Mouse (Mus musculus): ENCODE measurements around the gene Ap1b1.
A peak's percentile ranks its signal among the peaks of the same experiment; 100 is the strongest.

Gene Ap1b1

DNA sequence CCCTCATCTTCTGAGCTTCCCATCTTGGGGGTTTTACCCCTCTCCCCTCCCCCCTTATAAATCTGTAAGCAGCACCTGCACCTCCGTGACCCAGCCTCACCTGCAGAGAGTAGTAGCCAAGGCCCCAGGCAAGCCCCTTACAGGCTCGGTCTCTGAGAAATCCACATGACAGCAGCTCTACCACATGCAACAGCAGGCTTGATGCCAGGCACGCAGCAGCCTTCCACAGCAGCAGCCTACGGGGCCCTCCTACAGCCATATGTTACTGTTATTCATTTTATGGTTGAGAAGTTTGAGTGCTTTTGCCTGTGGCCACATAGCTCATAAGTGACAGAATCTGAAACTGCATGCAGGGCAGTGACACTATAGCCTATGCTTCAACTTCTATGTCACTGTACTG lies 48.8 kb downstream of the Ap1b1 start:
- no peak for DNase-seq (ENCODE audit: low read depth)

DNA sequence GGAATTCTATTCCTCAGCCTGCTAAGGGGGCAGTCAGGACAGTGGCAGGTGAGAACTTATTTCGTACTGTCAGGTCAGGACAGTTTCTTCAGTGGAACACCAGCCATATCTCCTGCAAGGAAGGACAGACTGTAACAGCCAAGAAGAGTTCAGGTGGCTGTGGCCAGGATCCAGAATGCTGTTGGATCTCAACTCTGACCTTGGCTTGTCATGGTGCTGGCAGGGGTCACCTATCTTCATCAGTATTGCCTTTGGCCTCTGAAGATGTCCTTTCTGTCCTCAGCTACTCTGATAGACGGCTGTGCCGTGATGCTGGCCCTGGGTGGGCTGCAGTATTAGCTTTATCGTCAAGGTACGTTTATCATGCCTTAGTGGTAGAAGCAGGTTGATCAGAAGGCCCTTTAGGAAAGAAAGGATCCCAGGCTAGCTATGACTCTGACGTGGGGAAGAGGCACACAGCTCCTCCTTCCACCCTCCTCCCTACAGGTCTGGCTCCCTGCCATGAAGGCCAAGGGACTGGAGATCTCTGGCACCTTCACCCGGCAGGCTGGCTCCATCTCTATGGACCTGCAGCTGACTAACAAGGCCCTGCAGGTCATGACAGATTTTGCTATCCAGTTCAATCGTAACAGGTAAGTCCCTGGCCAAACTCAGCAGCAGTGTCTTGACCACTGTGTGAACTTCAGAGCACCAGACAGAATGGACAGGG lies 50.7 kb downstream of the Ap1b1 start:
- DNase-seq (ENCODE audit: low read depth) = no peak

DNA sequence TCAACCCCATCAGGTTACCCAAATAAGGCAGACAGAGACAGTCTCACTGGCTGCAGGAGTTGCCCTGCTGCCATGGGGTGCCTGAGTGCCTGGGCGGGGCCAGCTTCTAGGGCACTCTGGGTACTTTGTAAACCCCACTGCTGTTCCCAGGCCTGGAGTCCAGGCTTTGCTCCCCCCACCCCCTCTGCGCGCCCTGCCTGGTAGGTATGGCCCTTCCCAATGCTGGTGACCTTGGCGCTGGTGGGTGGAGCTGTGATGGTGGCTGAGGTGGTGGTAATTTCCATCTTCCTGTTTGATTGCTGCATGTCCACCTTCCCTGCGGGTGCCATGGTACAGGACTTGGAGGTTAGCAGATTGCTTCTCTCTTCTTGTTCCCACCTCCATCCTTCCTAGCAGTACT lies 54.0 kb downstream of the Ap1b1 start:
- no peak for DNase-seq (ENCODE audit: low read depth)

DNA sequence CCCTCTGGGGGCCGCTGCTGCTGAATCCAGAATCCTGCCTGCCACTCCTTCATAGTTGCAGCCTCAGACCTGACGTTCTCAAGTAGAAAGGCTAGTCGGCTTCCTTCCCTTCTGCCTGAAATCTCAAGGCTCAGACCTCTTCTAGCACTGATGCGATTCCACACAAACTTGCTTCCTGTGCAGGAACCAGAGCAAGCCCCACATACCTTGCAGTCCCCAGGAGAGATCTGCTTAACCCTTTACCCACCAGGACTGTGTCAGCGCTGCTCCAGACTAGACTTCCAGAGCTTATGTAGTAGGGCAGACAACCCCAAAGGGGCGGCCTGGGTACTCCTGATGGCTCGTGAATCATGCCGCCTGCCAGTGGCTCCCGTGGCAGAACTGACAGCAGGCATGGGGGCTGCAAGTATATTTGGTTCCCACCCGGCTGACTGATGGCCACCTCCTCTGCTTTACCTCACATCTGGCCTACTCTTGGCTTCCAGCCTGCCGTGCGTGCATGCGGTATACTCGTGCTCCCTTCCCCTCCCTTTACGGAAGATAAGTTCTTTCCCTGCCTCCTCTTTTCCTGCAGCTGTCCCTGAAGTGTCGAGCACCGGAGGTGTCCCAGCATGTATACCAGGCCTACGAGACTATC lies 54.6 kb downstream of the Ap1b1 start:
- no peak for DNase-seq (ENCODE audit: low read depth)

DNA sequence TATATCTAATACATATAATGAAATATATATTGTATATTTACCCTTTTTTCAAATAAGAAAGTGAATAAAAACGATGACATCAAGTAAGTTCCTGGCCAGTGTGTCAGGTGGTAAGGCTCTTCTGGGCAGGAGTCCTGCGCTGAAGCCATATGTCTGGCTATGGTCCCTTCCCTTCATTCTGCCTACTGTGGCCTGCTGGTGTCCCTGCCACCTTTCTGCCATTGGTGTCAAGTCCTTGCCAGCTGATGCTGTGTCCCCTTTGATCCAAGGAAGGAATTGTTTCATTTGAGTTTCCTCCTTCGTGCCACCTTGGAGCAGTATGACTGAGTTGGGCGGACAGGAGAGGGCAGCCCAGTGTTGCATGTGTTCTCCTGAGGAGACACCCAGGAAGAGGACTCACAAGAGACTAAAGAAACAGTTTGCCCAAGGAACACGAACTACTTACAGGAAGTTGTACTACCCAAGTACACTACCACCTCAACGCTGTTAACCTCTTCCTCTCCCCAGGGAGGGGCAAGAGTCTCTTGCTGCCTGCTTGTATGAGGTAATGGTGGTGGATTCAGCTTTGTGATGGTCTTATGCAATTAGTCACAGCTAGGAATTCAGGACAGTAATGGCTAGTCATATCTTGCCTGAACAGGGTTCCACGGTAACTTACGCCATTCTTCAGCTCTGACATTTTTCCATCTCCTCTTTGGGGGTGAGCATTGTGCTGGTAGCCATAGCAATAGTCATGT lies 56.2 kb downstream of the Ap1b1 start:
- DNase-seq (ENCODE audit: low read depth) = no peak

DNA sequence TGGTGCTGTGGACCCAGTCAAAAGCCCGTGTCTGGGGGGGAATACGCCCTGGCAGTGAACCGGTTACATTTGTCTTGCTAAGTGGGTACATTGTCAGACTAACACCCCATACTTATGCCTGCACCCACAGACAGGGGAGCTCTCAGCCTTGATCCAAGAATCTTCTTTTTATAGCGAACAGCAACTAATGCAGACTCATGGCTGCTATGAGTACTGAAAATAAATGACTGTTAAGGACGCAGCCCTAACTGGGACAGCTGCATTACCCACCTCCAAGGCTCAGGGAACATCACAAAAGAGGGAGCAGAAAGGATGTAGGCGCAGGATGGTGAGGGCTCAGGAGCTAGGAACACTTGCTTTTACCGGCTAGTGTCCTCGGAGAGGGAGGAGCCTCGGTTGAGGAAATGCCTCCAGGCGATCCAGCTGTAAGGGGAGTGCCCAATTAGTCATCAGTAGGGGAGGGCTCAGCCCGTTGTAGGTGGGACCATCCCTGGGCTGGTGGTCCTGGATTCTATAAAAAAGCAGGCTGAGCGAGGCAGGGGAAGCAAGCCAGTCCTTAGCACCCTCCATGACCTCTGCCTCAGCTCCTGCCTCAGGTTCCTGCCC lies 59.8 kb downstream of the Ap1b1 start:
- DNase-seq (ENCODE audit: low read depth) = no peak

DNA sequence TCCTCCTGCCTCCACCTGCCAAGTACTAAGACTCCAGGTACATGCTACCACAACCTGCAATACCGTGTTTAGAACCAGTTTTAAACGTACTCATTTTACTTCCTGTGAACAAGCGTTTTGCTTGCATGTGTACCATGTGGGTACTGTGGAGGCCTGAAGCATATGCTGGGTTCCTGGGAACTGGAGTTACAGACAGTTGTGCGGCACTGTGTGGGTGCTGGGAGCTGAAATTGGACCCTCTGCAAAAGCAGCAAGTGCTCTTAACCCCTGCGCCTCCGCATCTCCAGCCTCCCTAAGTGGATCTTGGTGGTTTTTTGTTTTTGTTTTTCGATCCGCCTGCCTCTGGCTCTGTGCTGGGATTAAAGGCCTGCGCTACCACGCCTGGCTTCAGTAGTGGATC lies 65.0 kb downstream of the Ap1b1 start:
- DNase-seq (ENCODE audit: low read depth) = no peak

DNA sequence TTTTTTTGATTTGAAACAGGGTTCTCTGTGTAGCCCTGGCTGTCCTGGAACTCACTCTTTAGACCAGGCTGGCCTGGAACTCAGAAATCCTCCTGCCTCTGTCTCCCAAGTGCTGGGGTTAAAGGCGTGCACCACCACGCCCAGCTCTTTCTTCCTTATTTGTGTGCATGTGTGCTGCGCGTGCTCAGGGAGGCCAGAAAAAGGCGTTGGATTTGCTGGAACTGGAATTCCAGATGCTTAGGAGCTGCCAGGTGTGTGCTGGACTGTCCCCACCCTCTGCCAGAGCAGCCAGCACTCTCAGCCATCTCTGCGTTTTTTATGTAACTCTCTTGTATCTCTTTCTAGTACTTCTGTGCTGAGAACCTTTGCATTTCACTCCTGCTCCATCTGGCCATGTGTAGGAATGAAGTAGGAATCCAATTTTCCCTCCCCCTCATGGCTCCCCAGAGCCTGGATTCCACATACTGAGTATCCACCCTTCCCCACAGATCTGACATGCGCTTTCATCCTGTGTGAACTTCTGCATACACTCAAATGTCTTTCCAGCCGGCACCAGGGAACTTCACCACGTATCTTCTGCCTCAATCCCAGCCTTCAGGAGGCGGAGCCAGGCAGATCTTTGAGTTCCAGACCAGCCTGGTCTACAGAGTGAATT lies 65.7 kb downstream of the Ap1b1 start:
- no peak for DNase-seq (ENCODE audit: low read depth)

DNA sequence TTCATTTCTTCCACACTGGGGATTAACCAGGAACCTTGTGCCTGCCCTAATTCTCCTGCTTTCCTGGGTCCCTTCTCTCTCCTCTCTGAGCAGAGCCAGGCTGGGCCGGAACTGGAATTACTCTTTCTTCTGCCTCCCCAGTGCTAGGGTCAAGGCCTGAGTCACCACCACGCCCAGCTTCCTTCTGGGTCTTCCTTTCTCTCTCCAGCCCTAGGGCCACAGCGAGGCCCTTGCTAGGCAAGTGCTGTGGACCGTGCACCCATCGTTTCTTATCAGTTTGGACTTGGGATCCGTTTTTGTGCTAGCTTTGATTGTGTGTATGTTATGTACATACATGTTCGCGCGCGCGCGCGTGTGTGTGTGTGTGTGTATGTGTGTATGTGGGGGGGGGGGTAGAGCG lies 67.5 kb downstream of the Ap1b1 start:
- no peak for DNase-seq (ENCODE audit: low read depth)

DNA sequence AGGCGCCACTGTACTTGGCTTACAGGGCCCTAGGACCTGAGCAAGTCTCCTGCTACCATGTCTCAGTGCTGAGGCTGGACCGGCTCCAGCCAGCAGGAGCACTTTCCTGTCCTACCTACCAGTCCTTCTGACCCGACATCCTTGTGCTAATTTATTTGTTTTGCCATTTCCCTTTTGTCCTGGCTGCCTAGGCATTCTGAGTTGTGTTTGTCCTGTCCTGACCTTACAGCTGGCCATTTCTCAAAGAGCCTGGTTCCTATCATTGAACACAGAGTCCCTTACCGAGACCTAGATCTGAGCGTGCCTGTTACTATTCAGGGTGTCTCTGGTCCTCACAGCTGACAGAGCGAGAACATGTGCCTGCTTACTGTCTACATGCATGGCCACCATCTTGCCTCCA lies 68.2 kb downstream of the Ap1b1 start:
- no peak for DNase-seq (ENCODE audit: low read depth)

DNA sequence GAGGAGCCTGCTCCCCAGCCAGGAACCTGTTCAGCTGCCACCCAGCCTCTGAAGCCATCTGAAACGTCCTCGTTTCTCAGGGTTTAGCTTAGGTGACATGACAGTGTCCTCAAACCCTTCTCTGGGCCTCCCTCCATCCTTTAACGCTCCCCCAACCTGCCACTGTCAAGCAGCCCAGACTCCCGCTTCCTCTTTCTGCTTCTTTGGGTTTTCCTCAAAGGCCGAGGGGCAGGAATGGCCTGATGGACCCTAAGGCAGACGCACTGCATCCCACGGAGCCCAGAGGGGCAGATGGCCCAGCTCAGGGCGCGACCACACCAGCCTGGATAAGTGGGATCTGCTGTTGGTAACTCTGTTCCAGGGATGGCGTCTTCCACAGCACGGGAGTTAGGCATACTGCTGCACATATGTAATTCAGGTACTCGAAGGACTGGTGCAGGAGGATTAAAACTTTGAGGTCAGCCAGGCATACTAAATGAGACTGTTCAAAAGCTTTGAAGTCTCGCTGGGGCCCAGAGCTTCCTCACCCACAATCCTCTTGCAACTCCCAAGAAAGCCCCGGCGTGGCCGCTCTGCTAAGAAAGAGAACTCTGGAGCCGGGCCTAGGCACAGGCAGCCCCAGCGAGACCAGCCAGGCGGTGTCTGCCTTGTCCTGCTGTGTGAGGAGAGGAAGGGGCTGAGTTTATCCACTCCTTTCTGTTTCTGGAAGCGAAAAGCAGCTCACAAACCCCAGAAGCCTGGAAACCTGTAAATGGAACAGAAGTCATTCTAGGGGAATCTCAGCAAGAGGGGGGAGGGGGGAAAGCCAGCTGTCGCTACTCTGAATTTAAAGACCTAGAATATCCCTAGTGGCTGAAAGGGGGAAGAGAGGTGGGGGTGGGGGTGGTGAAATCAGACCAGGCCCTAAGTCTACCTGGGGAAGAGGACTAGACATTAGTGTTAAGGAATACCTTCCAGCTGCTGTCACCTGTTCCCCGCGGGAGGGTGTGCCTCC lies 69.6 kb downstream of the Ap1b1 start:
- no peak for DNase-seq (ENCODE audit: low read depth)

DNA sequence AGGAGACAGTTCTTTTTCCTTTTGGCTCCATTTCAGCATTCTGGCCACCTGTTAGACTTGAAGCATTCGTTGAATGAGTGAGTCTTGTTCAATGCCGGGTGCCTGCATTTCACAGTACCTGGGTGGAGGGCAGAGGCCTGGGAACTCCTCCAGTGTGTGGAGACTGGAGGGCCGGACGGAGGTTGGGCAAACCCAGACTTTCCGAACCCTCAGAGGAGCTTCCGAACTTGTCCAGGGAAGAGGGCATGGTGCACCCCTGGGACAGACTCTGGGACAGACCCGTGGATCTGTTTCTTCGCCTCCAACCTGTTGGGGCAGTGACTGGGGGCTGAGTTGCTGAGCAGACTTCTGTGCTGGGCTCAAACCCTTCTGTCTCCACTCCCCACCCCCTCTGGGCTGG lies 70.4 kb downstream of the Ap1b1 start:
- no peak for DNase-seq (ENCODE audit: low read depth)

DNA sequence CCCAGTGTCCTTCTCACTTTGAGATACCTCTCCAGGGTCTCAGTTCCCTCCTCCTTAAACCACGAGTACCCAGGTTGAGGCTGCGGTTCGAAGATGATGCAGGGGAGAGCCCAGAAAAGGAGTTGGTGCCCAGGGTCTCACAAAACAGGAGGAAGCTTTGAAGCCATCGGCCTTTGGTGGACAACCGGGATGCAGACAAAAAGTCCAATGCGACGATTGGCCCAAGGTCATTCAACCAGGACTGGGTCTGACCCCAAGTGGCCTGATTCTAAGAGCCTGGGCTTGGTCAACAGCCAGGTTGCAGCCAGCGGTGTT lies 70.9 kb downstream of the Ap1b1 start:
- DNase-seq (ENCODE audit: low read depth) = no peak

DNA sequence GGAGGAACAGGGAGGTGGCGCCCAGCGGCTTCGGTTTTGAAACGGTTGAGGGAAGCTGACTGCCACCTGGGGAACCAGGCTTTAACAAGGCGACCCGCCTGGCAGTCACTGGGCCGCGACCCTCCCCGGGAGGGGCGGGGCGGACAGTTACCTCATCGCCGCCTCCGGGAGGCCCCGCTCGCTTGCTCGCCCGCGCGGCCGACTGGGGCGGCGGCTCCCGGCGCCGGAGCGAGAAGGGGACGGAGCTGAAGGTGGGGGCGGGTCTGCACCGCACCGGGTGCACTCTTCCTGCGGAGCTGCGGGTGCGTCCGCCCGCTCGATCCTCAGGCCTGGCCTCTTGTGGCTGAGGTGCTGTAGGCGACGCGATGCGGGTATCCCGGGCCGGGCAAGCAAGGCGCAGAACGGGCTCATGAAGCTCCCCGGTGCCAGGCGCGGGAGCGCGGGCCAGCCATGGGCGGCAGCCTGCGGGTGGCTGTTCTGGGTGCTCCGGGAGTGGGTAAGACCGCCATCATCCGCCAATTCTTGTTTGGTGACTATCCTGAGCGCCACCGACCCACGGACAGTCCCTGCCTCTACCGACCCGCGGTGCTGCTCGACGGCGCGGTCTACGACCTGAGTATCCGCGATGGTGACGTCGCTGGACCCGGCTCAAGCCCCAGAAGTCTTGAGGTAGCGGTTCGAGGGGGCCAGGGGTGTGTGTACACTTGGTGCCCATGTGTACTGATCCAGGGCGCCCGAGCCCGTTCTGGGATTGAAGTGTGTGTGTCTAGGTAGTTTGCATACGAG lies 71.4 kb downstream of the Ap1b1 start, which contains the start of gene Rasl10a:
Gene Rasl10a, plus strand, starts transcription at position 273 of the 786 bp plus-strand sequence.
- DNase-seq (ENCODE audit: low read depth) = no peak

DNA sequence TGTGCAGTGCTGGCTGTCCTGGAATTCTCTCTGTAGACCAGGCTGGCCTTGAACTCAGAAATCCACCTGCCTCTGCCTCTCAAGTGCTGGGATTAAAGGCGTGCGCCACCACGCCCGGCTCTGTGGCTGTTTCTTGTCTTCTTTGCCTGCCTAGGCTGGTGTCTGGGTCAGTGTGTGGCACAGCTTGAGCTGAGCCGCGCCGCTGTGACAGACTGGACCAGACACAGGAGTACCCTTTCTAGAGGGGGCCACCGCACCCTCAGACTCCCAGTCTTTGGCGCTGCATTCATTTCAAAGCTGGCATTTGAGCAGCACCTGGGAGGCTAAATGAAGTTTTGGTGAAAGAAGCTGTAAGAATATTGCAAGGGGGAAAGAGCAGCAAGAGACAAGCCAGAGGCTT lies 72.2 kb downstream of the Ap1b1 start:
- no peak for DNase-seq (ENCODE audit: low read depth)

DNA sequence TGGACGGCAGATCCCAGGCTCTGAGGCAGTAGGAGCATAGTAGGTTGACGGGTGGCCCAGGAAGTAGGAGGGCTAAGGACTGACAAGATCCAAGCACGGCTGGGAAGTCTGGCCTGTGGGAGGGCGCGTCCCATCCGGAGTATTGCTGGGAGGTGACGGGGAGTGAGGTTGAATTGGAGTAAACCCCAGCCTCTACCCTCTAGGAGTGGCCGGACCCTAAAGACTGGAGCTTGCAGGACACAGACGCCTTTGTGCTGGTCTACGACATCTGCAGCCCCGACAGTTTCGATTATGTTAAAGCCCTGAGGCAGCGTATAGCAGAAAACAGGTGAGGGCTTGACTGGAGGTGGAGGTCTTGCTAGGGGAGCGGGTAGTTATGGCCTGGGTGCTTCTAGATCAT lies 72.6 kb downstream of the Ap1b1 start:
- no peak for DNase-seq (ENCODE audit: low read depth)

DNA sequence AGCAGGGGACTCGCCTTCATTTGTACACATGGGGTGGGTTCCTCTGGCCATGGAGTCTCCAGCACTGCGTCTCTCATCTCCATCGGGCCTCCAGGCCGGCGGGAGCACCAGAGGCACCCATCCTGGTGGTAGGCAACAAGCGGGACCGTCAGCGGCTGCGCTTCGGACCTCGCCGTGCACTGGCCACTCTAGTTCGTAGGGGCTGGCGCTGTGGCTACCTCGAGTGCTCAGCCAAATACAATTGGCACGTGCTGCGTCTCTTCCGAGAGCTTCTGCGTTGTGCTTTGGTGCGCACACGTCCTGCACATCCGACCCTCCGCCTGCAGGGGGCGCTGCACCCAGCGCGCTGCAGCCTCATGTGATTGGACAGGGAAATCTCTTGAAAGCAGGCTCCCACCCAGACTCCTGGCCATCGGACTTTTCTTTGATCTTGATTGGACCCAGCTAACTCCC lies 73.1 kb downstream of the Ap1b1 start:
- no peak for DNase-seq (ENCODE audit: low read depth)

DNA sequence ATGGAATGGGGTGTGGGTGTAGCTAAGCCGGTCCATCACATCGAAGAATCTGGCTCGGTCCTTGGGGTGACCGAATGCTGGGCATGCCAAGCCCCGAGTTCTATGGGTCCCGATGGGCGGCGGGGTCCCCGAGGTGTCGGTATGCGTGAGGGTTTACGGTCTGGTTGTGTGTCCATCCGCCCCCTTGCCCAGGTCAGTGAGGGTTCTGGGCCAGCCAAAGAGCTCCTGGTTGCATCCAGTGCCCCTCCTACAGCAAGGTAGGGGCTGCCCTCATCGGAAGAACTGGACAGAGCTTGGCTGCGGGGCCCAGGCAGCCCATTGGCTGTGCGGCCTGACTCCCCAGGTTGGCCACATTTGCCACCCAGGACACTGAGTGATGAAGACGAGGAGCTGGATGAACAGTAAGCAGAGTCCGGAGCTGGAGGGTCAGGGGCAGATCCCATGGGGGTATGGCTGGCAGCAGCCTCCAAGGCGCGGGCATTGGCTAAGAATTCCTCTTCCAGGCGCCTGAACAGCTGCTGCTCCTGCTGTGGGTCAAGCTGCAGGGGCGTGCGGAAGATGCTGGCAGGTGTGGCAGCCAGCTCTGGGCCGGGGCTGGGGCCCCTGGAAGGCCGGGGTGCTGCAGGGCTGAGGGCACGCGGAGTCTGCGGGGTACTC lies 74.3 kb downstream of the Ap1b1 start:
- DNase-seq (ENCODE audit: low read depth) = no peak

DNA sequence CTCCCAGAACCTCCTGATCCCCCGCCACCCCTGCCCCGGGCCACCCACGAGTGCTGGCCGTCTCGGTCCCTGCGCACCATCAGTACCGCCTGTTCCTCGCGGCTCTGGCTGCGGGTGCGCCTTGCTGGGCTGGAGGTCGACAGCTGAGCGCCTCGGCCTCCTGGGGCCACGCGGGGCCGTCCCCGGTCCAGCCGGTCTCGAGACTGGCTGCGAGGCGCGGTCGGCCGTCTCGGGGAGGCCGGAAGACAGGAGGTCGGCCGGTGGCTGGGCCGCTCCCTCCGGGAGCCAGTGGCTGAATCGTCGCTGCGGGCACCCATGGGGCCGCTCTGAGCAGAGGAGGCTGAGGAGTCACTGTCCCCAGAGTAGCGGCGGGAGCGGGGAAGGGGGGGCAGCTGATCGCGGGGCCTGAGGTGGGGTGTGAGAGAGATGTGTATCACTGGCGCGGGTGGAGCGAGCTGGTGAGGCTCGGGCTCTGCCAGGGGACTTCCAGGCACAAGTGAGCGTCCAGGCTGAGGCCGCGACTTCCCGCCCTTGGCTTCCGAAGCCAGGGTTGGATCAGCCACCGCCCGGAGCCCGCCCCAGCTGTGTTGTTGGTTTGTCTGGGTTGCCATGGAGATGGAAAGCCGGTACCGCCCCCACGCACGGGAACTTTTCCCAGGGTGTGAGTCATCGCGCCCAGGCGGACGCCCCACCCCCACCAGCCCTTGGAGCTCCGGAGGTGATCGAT lies 75.0 kb downstream of the Ap1b1 start:
- DNase-seq (ENCODE audit: low read depth) = peak; percentile 86
